Mouse (Mus musculus): ENCODE data around the gene Ndnf. TPM values are rescaled to one million over a fixed set of nuclear protein-coding genes. Genes with fewer than 3 reads are reported as not detected.

The Ndnf gene
- 8.3 and 11.5 TPM in 2 replicates for polyA plus RNA-seq (2015; fragmentation: Nextera tagmentation; extraction: Ambion mirVana)

- H3K36me3 ChIP-seq: no peaks in the 10 kb centered on the region
- peak within 1 kb of the TSS; percentile 82 for H3K9ac ChIP-seq
- peaks cover 22% of the 10 kb centered on the region for H3K4me1 ChIP-seq (replicated peaks)
- H3K9me3 ChIP-seq: no peaks in the 10 kb centered on the region
- H3K4me2 ChIP-seq: peak within 1 kb of the TSS; percentile 94
- ATAC-seq (ENCODE audit: low FRiP score): peak; percentile 90
- peak within 1 kb of the TSS; percentile 68 for H3K4me3 ChIP-seq
- H3K27ac ChIP-seq: peak within 1 kb of the TSS; percentile 78
- under 1% methylated on average over 31 of the region's 45 CpGs for WGBS
- 0 out of 2 replicates have a peak, but pooled peaks cover 5% of the 10 kb centered on the region for H3K27me3 ChIP-seq
Measured at GRCm38 (mm10) chr6:65671451-65671850, at the start of gene Ndnf. Gene Ndnf, plus strand, starts transcription at chr6:65671590.

GRCm38 (mm10) chr6:65623016-65623715 lies 48.2 kb upstream of the Ndnf start:
- WGBS: 80% methylated on average over 3 of the region's 3 CpGs
- H3K27ac ChIP-seq: no peak overlapping the region
- H3K9ac ChIP-seq: no peak overlapping the region
- no peaks in the 10 kb centered on the region for H3K4me1 ChIP-seq (replicated peaks)
- ATAC-seq (ENCODE audit: low FRiP score): no peak
- H3K9me3 ChIP-seq: no peaks in the 10 kb centered on the region
- H3K4me2 ChIP-seq: no peak overlapping the region
- no peaks in the 10 kb centered on the region for H3K27me3 ChIP-seq
- no peak overlapping the region for H3K4me3 ChIP-seq
- no peaks in the 10 kb centered on the region for H3K36me3 ChIP-seq

- Histone ChIP-seq H3K9ac (no peak overlapping the region), H3K36me3 (no peaks in the 10 kb centered on the region), H3K9me3 (no peaks in the 10 kb centered on the region), H3K27me3 (no peaks in the 10 kb centered on the region), H3K4me1 (replicated peaks) (no peaks in the 10 kb centered on the region), H3K4me2 (no peak overlapping the region), H3K27ac (no peak overlapping the region), H3K4me3 (no peak overlapping the region)
- WGBS: 98% methylated on average over 2 of the region's 2 CpGs
- no peak for ATAC-seq (ENCODE audit: low FRiP score)
Measured at GRCm38 (mm10) chr6:65630578-65630977, 40.8 kb upstream of the Ndnf start.

- WGBS: 86% methylated on average over 5 of the region's 5 CpGs
- ATAC-seq (ENCODE audit: low FRiP score): no peak
Measured at GRCm38 (mm10) chr6:65632184-65632583, 39.2 kb upstream of the Ndnf start.

GRCm38 (mm10) chr6:65642431-65642830 lies 29.0 kb upstream of the Ndnf start:
- Histone ChIP-seq H3K27ac (no peak overlapping the region), H3K4me1 (replicated peaks) (no peaks in the 10 kb centered on the region), H3K9me3 (peaks cover 5% of the 10 kb centered on the region; the same call in 1 of the 2 replicates), H3K36me3 (no peaks in the 10 kb centered on the region), H3K27me3 (no peaks in the 10 kb centered on the region), H3K9ac (no peak overlapping the region), H3K4me2 (no peak overlapping the region), H3K4me3 (no peak overlapping the region)
- no peak for ATAC-seq (ENCODE audit: low FRiP score)

More at GRCm38 (mm10) chr6:65632184-65632583, 39.2 kb upstream of the Ndnf start:
- H3K4me3 ChIP-seq: no peak overlapping the region
- H3K27ac ChIP-seq: no peak overlapping the region
- H3K9ac ChIP-seq: no peak overlapping the region
- no peaks in the 10 kb centered on the region for H3K9me3 ChIP-seq
- H3K36me3 ChIP-seq: no peaks in the 10 kb centered on the region
- H3K4me1 ChIP-seq (replicated peaks): no peaks in the 10 kb centered on the region
- no peak overlapping the region for H3K4me2 ChIP-seq
- no peaks in the 10 kb centered on the region for H3K27me3 ChIP-seq

GRCm38 (mm10) chr6:65644110-65644509 lies 27.3 kb upstream of the Ndnf start:
- H3K9me3 ChIP-seq: 0 out of 2 replicates have a peak, but pooled peaks cover 3% of the 10 kb centered on the region
- H3K27ac ChIP-seq: no peak overlapping the region
- H3K36me3 ChIP-seq: no peaks in the 10 kb centered on the region
- H3K4me1 ChIP-seq (replicated peaks): no peaks in the 10 kb centered on the region
- WGBS: 40% methylated on average over 4 of the region's 4 CpGs
- H3K4me2 ChIP-seq: no peak overlapping the region
- H3K4me3 ChIP-seq: no peak overlapping the region
- no peak overlapping the region for H3K9ac ChIP-seq
- no peak for ATAC-seq (ENCODE audit: low FRiP score)
- H3K27me3 ChIP-seq: no peaks in the 10 kb centered on the region

- Histone ChIP-seq H3K27me3 (no peaks in the 10 kb centered on the region), H3K4me2 (no peak overlapping the region), H3K4me3 (no peak overlapping the region), H3K36me3 (no peaks in the 10 kb centered on the region), H3K9me3 (no peaks in the 10 kb centered on the region), H3K4me1 (replicated peaks) (no peaks in the 10 kb centered on the region), H3K27ac (no peak overlapping the region), H3K9ac (no peak overlapping the region)
- no peak for ATAC-seq (ENCODE audit: low FRiP score)
- WGBS: 78% methylated on average over 3 of the region's 3 CpGs
Measured at GRCm38 (mm10) chr6:65646408-65646807, 25.0 kb upstream of the Ndnf start.

- no peak overlapping the region for H3K9ac ChIP-seq
- no peaks in the 10 kb centered on the region for H3K4me1 ChIP-seq (replicated peaks)
- no peak overlapping the region for H3K4me2 ChIP-seq
- no peaks in the 10 kb centered on the region for H3K9me3 ChIP-seq
- ATAC-seq (ENCODE audit: low FRiP score): no peak
- no peaks in the 10 kb centered on the region for H3K36me3 ChIP-seq
- H3K27me3 ChIP-seq: no peaks in the 10 kb centered on the region
- no peak overlapping the region for H3K27ac ChIP-seq
- 89% methylated on average over 6 of the region's 6 CpGs for WGBS
- no peak overlapping the region for H3K4me3 ChIP-seq
Measured at GRCm38 (mm10) chr6:65647731-65648130, 23.7 kb upstream of the Ndnf start.

- no peaks in the 10 kb centered on the region for H3K9me3 ChIP-seq
- H3K9ac ChIP-seq: no peak overlapping the region
- WGBS: 29% methylated on average over 4 of the region's 4 CpGs
- H3K27ac ChIP-seq: no peak overlapping the region
- ATAC-seq (ENCODE audit: low FRiP score): no peak
- H3K4me2 ChIP-seq: no peak overlapping the region
- H3K27me3 ChIP-seq: no peaks in the 10 kb centered on the region
- H3K4me3 ChIP-seq: no peak overlapping the region
- no peaks in the 10 kb centered on the region for H3K4me1 ChIP-seq (replicated peaks)
- H3K36me3 ChIP-seq: no peaks in the 10 kb centered on the region
Measured at GRCm38 (mm10) chr6:65651376-65651775, 20.0 kb upstream of the Ndnf start.

GRCm38 (mm10) chr6:65661272-65661671 lies 10.1 kb upstream of the Ndnf start:
- no peak overlapping the region for H3K4me3 ChIP-seq
- H3K4me1 ChIP-seq (replicated peaks): no peaks in the 10 kb centered on the region
- no peak overlapping the region for H3K9ac ChIP-seq
- H3K36me3 ChIP-seq: no peaks in the 10 kb centered on the region
- no peak for ATAC-seq (ENCODE audit: low FRiP score)
- H3K4me2 ChIP-seq: no peak overlapping the region
- 89% methylated on average over 4 of the region's 4 CpGs for WGBS
- no peaks in the 10 kb centered on the region for H3K27me3 ChIP-seq
- no peaks in the 10 kb centered on the region for H3K9me3 ChIP-seq
- no peak overlapping the region for H3K27ac ChIP-seq

- no peak for ATAC-seq (ENCODE audit: low FRiP score)
- Histone ChIP-seq H3K4me1 (replicated peaks) (0 out of 2 replicates have a peak, but pooled peaks cover 3% of the 10 kb centered on the region), H3K36me3 (no peaks in the 10 kb centered on the region), H3K4me3 (no peak overlapping the region), H3K27me3 (no peaks in the 10 kb centered on the region), H3K9me3 (no peaks in the 10 kb centered on the region), H3K27ac (no peak overlapping the region), H3K4me2 (no peak overlapping the region), H3K9ac (no peak overlapping the region)
- 62% methylated on average over 2 of the region's 2 CpGs for WGBS
Measured at GRCm38 (mm10) chr6:65662050-65662449, 9.3 kb upstream of the Ndnf start.

GRCm38 (mm10) chr6:65663990-65664389 lies 7.4 kb upstream of the Ndnf start:
- WGBS: 81% methylated on average over 6 of the region's 6 CpGs
- no peak overlapping the region for H3K27ac ChIP-seq
- H3K36me3 ChIP-seq: no peaks in the 10 kb centered on the region
- H3K4me3 ChIP-seq: no peak overlapping the region
- H3K4me1 ChIP-seq (replicated peaks): 0 out of 2 replicates have a peak, but pooled peaks cover 3% of the 10 kb centered on the region
- H3K9me3 ChIP-seq: no peaks in the 10 kb centered on the region
- ATAC-seq (ENCODE audit: low FRiP score): no peak
- H3K4me2 ChIP-seq: no peak overlapping the region
- no peaks in the 10 kb centered on the region for H3K27me3 ChIP-seq
- no peak overlapping the region for H3K9ac ChIP-seq

- Histone ChIP-seq H3K9ac (no peak overlapping the region), H3K36me3 (no peaks in the 10 kb centered on the region), H3K27me3 (0 out of 2 replicates have a peak, but pooled peaks cover 5% of the 10 kb centered on the region), H3K4me3 (no peak overlapping the region), H3K9me3 (no peaks in the 10 kb centered on the region), H3K4me1 (replicated peaks) (0 out of 2 replicates have a peak, but pooled peaks cover 3% of the 10 kb centered on the region), H3K27ac (no peak overlapping the region), H3K4me2 (no peak overlapping the region)
- ATAC-seq (ENCODE audit: low FRiP score): no peak
- 69% methylated on average over 3 of the region's 3 CpGs for WGBS
Measured at GRCm38 (mm10) chr6:65666295-65666694, 5.1 kb upstream of the Ndnf start.
